Mouse (Mus musculus) stomach, postnatal 0 days (tissue): ENCODE results near the gene Heatr5b. TPM values are rescaled to one million over a fixed set of nuclear protein-coding genes. Genes with fewer than 3 reads are reported as not detected.

ENCODE experiments used
- ATAC-seq: fragments of 200-750 bp; cut with Nextera tagmentation; 2 replicates; pipeline ENCODE4 v1.8.0; 2017; ENCODE audit not compliant: low FRiP score, low TSS enrichment
- DNase-seq: peaks from one replicate; pipeline ENCODE4 v3.0.0-alpha.2; 2016; ENCODE audit warnings: low spot score
- H3K27ac ChIP-seq: fragments of 300-500 bp; sonication (generic); replicated peaks from 2 replicates; pipeline ENCODE4 v1.5.1; 2014; ENCODE audit warnings: mild to moderate bottlenecking, control low read depth
- H3K27me3 ChIP-seq: fragments of 300-500 bp; sonication (generic); 2 replicates; pipeline ENCODE4 v1.6.1; 2014; ENCODE audit warnings: low read length; ENCODE audit not compliant: control insufficient read depth, insufficient read depth
- H3K36me3 ChIP-seq: fragments of 300-500 bp; sonication (generic); 2 replicates; pipeline ENCODE4 v1.6.1; 2014; ENCODE audit warnings: low read length, mixed read lengths; ENCODE audit not compliant: control insufficient read depth, insufficient read depth
- H3K4me1 ChIP-seq: fragments of 300-500 bp; sonication (generic); replicated peaks from 2 replicates; pipeline ENCODE4 v1.6.1; 2014; ENCODE audit warnings: antibody characterized with exemption; ENCODE audit not compliant: control insufficient read depth, insufficient read depth
- H3K4me2 ChIP-seq: fragments of 300-500 bp; sonication (generic); replicated peaks from 2 replicates; pipeline ENCODE4 v1.6.1; 2014; ENCODE audit warnings: low read depth, mild to moderate bottlenecking, control low read depth, moderate library complexity
- H3K4me3 ChIP-seq: fragments of 300-500 bp; sonication (generic); 2 replicates; pipeline ENCODE4 v1.5.1; 2014; ENCODE audit warnings: low read depth, low read length, control low read depth
- H3K9ac ChIP-seq: fragments of 300-500 bp; sonication (generic); 2 replicates; pipeline ENCODE4 v1.6.1; 2014; ENCODE audit warnings: mild to moderate bottlenecking, low read length, control low read depth, mixed read lengths
- H3K9me3 ChIP-seq: fragments of 300-500 bp; sonication (generic); 2 replicates; pipeline ENCODE4 v1.6.1; 2016; ENCODE audit warnings: low read length; ENCODE audit not compliant: control insufficient read depth
- CTCF ChIP-seq: IDR thresholded peaks from 2 replicates; pipeline ENCODE4 v1.5.1; 2016; ENCODE audit warnings: antibody characterized with exemption, low read depth, mild to moderate bottlenecking, moderate library complexity
- EP300 ChIP-seq: optimal IDR thresholded peaks from 2 replicates; pipeline ENCODE3; 2016; ENCODE audit warnings: antibody characterized with exemption
- WGBS: fragments of 180-500 bp; shearing (Covaris S2); extraction: QIAGEN DNeasy Blood & Tissue Kit; methylation state at CpG from one replicate; pipeline ENCODE4 v1.1.7; 2014; 5-methylcytosine and 5-hydroxymethylcytosine counted together
- polyA plus RNA-seq: library from polyadenylated mRNA; unstranded; fragments of >200 nt; fragmentation: Nextera tagmentation; extraction: Ambion mirVana; gene quantifications from 2 replicates; pipeline ENCODE4 v1.2.1, GENCODE M21; 2015

The Heatr5b gene
- polyA plus RNA-seq, 1 experiment from 2014 or later, result 3.7 TPM

DNA sequence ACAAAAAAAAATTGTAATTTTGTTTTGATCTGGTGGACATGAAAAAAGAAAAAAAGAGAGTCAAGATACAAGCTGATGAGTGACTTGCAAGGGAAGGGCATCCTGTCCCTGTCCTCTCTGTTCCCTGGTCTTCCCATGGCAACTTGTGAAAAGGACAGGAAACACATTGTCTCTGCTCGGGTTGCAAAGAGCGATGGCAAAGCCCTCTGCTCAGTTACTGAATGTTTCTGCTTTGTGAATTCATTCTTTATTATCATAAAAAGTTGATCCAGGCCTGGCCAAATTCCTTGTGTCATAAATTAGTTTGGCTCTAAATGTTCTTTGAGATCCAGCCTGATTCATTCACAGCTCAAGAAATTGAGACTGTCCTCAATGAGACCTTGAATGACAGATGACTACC is 97.4 kb downstream of the Heatr5b start:
- H3K36me3 ChIP-seq, result no peaks in the 10 kb centered on the region
- peaks cover 4% of the 10 kb centered on the region; the same call in 1 of the 2 replicates for H3K4me1 ChIP-seq
- H3K9me3 ChIP-seq, result no peaks in the 10 kb centered on the region
- H3K4me2 ChIP-seq, result no peak overlapping the region
- H3K4me3 ChIP-seq, result no peak overlapping the region
- H3K27me3 ChIP-seq, result no peaks in the 10 kb centered on the region
- no peak for TF ChIP-seq EP300
- TF ChIP-seq CTCF, result no peak
- ATAC-seq (no peak), DNase-seq (no peak)
- 48% methylated on average over 2 of the region's 2 CpGs for WGBS
- H3K9ac ChIP-seq, result no peak overlapping the region
- H3K27ac ChIP-seq, result no peak overlapping the region

DNA sequence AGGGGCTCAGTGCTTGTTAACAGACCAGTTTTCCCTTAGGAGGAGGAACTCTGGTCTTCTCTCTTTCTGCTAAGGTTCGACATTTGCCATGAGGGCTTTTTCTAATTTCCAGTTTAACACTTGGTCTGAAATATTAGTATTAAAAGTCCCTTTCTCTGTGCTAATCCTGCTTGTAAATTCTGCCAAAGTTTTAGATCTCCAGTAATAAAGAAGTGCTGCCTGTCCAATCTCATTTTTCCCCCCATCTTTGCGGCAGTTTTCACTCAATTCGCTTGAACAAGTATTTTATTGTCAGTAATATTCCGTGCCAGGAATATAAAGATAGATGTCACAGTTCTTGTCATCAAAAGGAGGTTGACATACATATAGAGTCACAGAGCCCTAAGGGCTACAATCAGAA is 98.1 kb downstream of the Heatr5b start, which contains the start of gene Strn:
Gene Strn (minus strand): TSS at position 101 of the 400 bp plus-strand sequence.
- no peaks in the 10 kb centered on the region for H3K9me3 ChIP-seq
- no peak for DNase-seq
- H3K9ac ChIP-seq, result peak within 1 kb of the TSS; percentile 92
- H3K4me3 ChIP-seq, result peak within 1 kb of the TSS; percentile 96
- ATAC-seq, result no peak
- peak within 1 kb of the TSS; percentile 79 for H3K4me2 ChIP-seq
- H3K36me3 ChIP-seq, result no peaks in the 10 kb centered on the region
- no peaks in the 10 kb centered on the region for H3K27me3 ChIP-seq
- H3K27ac ChIP-seq, result peak within 1 kb of the TSS; percentile 93
- 43% methylated on average over 4 of the region's 4 CpGs for WGBS
- TF ChIP-seq EP300 (no peak), CTCF (no peak)
- H3K4me1 ChIP-seq, result peaks cover 4% of the 10 kb centered on the region; the same call in 1 of the 2 replicates

DNA sequence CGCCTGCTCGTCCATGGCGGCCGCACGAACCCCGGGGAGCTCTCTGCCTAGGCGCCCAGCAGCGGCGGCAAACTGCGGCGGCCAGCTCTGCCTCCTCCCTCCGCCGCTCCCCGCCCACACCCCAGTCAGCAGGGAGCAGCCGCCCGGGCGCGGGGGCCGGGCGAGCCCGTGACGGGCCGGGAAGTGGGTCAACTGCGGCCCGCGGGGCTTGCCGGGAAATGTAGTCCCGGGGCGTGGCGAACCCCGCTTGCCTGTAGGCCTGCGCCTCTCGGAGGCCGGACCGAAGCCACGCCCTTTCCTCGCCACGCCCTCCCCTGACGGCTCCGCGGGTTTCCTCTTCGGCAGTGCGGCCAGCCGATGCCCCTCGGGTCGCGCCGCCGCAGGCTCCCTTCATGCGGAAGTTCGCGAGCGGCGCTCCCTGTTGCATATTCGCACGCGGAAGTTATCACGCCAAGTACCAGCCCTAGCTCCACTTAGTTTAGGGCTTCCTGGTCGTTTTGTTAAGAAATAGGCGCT is 98.6 kb downstream of the Heatr5b start:
- under 1% methylated on average over 52 of the region's 60 CpGs for WGBS
- ATAC-seq (peak; percentile 100), DNase-seq (peak; percentile 100)
- Histone ChIP-seq H3K4me3 (peak overlapping the region; percentile 96), H3K27me3 (no peaks in the 10 kb centered on the region), H3K9ac (peak overlapping the region; percentile 92), H3K27ac (peak overlapping the region; percentile 93), H3K36me3 (no peaks in the 10 kb centered on the region), H3K4me2 (peak overlapping the region; percentile 79), H3K9me3 (no peaks in the 10 kb centered on the region), H3K4me1 (peaks cover 4% of the 10 kb centered on the region; the same call in 1 of the 2 replicates)
- peak; percentile 10; the same call in 1 of the 2 replicates for TF ChIP-seq CTCF
- no peak for TF ChIP-seq EP300

DNA sequence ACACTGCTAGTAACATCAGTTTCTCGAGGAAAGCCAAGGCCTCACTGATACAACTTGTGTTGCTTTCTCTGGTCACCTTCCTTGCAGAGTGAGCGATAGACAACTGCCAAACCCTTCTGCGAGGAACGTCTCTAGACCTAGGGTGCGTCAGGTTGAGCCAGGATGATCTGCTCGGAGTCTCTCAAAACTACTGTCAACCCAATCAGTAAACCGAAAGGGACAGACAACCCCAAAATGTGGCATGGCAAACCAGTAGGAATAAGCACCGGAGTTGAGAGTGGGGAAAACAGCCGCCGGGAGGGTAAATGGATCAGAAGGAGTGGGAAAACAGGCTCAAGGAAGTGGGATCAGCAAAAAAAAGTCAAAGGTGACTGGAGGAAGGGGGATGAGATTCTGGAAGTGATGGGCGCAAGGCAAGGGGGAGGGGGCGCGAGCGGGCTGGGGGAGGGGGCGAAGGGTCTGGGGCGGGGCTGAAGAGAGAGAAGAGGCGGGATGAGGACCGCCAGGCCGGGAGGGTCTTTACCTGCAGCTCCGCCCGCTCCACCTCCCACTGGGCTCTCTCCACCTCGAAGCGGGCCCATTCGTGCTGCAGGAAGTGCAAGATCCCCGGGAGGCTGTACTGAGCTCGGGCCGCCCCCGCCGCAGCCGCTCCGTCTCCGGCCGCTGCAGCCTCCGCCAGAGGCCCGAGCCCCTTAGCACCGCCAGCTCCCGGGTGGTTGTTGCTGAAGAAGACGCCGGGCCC is 99.3 kb downstream of the Heatr5b start:
- Histone ChIP-seq H3K4me1 (peaks cover 4% of the 10 kb centered on the region; the same call in 1 of the 2 replicates), H3K9me3 (no peaks in the 10 kb centered on the region), H3K27me3 (no peaks in the 10 kb centered on the region), H3K9ac (peak overlapping the region; percentile 92), H3K27ac (peak overlapping the region; percentile 93), H3K36me3 (no peaks in the 10 kb centered on the region), H3K4me3 (peak overlapping the region; percentile 96), H3K4me2 (peak overlapping the region; percentile 74)
- TF ChIP-seq EP300 (no peak), CTCF (no peak)
- ATAC-seq, result peak; percentile 75
- WGBS, result under 1% methylated on average over 32 of the region's 39 CpGs
- peak; percentile 20 for DNase-seq

DNA sequence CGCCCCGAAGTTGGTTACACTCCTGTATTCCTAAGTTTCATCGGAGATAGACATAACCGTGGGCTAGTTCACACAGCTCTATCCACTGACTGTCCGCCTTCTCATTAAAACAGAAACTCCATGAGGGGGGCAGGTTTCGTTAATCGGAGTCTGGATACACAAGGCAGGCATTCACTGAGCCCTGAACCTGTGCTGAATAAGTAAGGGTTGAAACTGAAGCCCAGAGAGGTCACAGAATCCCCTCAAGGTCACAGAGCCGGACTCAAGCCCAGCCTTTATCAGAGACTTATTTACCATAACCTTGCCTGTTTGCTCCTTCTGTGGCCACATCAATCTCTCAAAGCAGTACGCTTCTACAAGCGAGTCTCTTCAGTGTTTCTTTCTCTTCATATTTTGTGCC is 100.4 kb downstream of the Heatr5b start:
- no peaks in the 10 kb centered on the region for H3K9me3 ChIP-seq
- H3K4me1 ChIP-seq, result peaks cover 4% of the 10 kb centered on the region; the same call in 1 of the 2 replicates
- H3K27ac ChIP-seq, result no peak overlapping the region
- peak overlapping the region; percentile 96 for H3K4me3 ChIP-seq
- H3K9ac ChIP-seq, result peak overlapping the region; percentile 18; the same call in 1 of the 2 replicates
- DNase-seq (no peak), ATAC-seq (no peak)
- WGBS, result 63% methylated on average over 10 of the region's 10 CpGs
- TF ChIP-seq CTCF (no peak), EP300 (no peak)
- no peaks in the 10 kb centered on the region for H3K36me3 ChIP-seq
- H3K27me3 ChIP-seq, result no peaks in the 10 kb centered on the region
- peak overlapping the region; percentile 74 for H3K4me2 ChIP-seq

DNA sequence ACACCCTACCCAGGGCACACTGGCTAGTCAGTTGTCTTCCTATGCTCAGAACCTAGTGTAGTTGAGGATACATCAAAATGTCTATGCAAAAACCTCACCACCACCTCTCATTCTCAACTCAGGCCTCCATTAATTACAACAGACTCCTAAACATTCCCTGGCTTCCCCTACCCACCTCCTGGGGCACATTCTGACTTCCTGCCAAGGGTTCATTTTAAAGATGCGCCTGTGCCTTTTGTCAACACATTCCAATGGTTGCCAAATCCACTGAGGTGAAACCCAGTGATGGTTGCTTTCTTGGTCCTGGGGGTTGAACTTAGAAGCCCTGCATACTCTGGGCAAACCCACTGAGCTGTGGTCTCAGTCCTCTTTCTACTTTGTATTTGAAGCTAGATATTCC is 103.1 kb downstream of the Heatr5b start:
- no peaks in the 10 kb centered on the region for H3K36me3 ChIP-seq
- H3K4me1 ChIP-seq, result no peaks in the 10 kb centered on the region; the same call in 1 of the 2 replicates

More for the DNA sequence above, 103.1 kb downstream of the Heatr5b start:
- no peak for TF ChIP-seq EP300
- TF ChIP-seq CTCF, result no peak
- WGBS, result 81% methylated on average over 1 of the region's 1 CpGs
- Histone ChIP-seq H3K4me3 (no peak overlapping the region), H3K4me2 (no peak overlapping the region), H3K27ac (no peak overlapping the region), H3K9ac (no peak overlapping the region), H3K27me3 (no peaks in the 10 kb centered on the region), H3K9me3 (no peaks in the 10 kb centered on the region)
- ATAC-seq (no peak), DNase-seq (no peak)
